Mouse (Mus musculus) liver (tissue): ENCODE data around the gene Tecpr2.

Experiments used
- DNase-seq: peaks from one replicate; pipeline ENCODE4 v3.0.0-alpha.2; 2020; ENCODE audit warnings: mixed read lengths

Gene Tecpr2

GRCm38 (mm10) chr12:110949410-110949809 lies 60.3 kb downstream of the Tecpr2 start:
- no peak for DNase-seq

- no peak for DNase-seq
Observed at GRCm38 (mm10) chr12:110950151-110950550, 61.1 kb downstream of the Tecpr2 start.

- peak; percentile 73 for DNase-seq
Observed at GRCm38 (mm10) chr12:110951236-110951635, 62.2 kb downstream of the Tecpr2 start.

GRCm38 (mm10) chr12:110952628-110953385 lies 63.7 kb downstream of the Tecpr2 start:
- no peak for DNase-seq

GRCm38 (mm10) chr12:110953443-110953842 lies 64.4 kb downstream of the Tecpr2 start:
- DNase-seq, result peak; percentile 81

GRCm38 (mm10) chr12:110953900-110954299 lies 64.8 kb downstream of the Tecpr2 start:
- no peak for DNase-seq

GRCm38 (mm10) chr12:110954351-110954991 lies 65.4 kb downstream of the Tecpr2 start:
- DNase-seq, result no peak

GRCm38 (mm10) chr12:110961973-110962372 lies 72.9 kb downstream of the Tecpr2 start:
- no peak for DNase-seq

GRCm38 (mm10) chr12:110965500-110965899 lies 76.4 kb downstream of the Tecpr2 start:
- DNase-seq, result no peak

GRCm38 (mm10) chr12:110966079-110966478 lies 77.0 kb downstream of the Tecpr2 start:
- peak; percentile 58 for DNase-seq

GRCm38 (mm10) chr12:110967146-110967545 lies 78.1 kb downstream of the Tecpr2 start:
- peak; percentile 63 for DNase-seq

- DNase-seq, result no peak
Observed at GRCm38 (mm10) chr12:110970408-110970807, 81.3 kb downstream of the Tecpr2 start.

GRCm38 (mm10) chr12:110971972-110972371 lies 82.9 kb downstream of the Tecpr2 start:
- DNase-seq, result peak; percentile 65

- DNase-seq, result peak; percentile 52
Observed at GRCm38 (mm10) chr12:110973829-110974228, 84.8 kb downstream of the Tecpr2 start.

GRCm38 (mm10) chr12:110974295-110974694 lies 85.2 kb downstream of the Tecpr2 start:
- peak; percentile 92 for DNase-seq

GRCm38 (mm10) chr12:110974726-110975125 lies 85.7 kb downstream of the Tecpr2 start:
- peak; percentile 48 for DNase-seq

- no peak for DNase-seq
Observed at GRCm38 (mm10) chr12:110975385-110975784, 86.3 kb downstream of the Tecpr2 start.

GRCm38 (mm10) chr12:110975838-110976468 lies 86.9 kb downstream of the Tecpr2 start:
- DNase-seq, result peak; percentile 24

- peak; percentile 54 for DNase-seq
Observed at GRCm38 (mm10) chr12:110976589-110977344, 87.7 kb downstream of the Tecpr2 start.

- no peak for DNase-seq
Observed at GRCm38 (mm10) chr12:110977345-110977733, 88.3 kb downstream of the Tecpr2 start.

- peak; percentile 20 for DNase-seq
Observed at GRCm38 (mm10) chr12:110977896-110978606, 89.0 kb downstream of the Tecpr2 start.
